Mouse (Mus musculus): ENCODE results near the gene Luzp1. TPM values are rescaled to one million over a fixed set of nuclear protein-coding genes. Genes with fewer than 3 reads are reported as not detected.

Gene Luzp1
- total and polyA plus RNA-seq, 2 experiments from 2014 or later: 15.2 to 58.0 TPM

GRCm38 (mm10) chr4:136463436-136463835 lies 6.1 kb upstream of the Luzp1 start:
- Histone ChIP-seq H3K9me3 (ENCODE audit: low read length) (no peaks in the 10 kb centered on the region), H3K4me3 (ENCODE audit: low read depth, low read length) (peak overlapping the region; percentile 73), H3K4me2 (ENCODE audit: low read depth, low read length, poor library complexity, severe bottlenecking) (peak overlapping the region; percentile 96), H3K36me3 (ENCODE audit: insufficient read depth, low read length) (no peaks in the 10 kb centered on the region), H3K27me3 (ENCODE audit: insufficient read depth, low read length) (peaks cover 5% of the 10 kb centered on the region; the same call in 1 of the 2 replicates), H3K4me1 (ENCODE audit: insufficient read depth, low read length) (no peaks in the 10 kb centered on the region), H3K9ac (replicated peaks; ENCODE audit: low read length, poor library complexity, severe bottlenecking) (0 out of 2 replicates have a peak overlapping the region, but pooled peaks have one; percentile 19), H3K27ac (ENCODE audit: low read depth, low read length) (no peak overlapping the region)
- WGBS: 10% methylated on average over 9 of the region's 9 CpGs
- TF ChIP-seq CTCF (IDR thresholded peaks at IDR 0.05): no peak
- DNase-seq (ENCODE audit: low spot score): no peak
- ATAC-seq (ENCODE audit: low FRiP score): no peak

- no peaks in the 10 kb centered on the region for H3K36me3 ChIP-seq (ENCODE audit: insufficient read depth, low read length)
- peak; percentile 33 for DNase-seq (ENCODE audit: low spot score)
- H3K4me3 ChIP-seq (ENCODE audit: low read depth, low read length): no peak overlapping the region
- H3K27ac ChIP-seq (ENCODE audit: low read depth, low read length): no peak overlapping the region
- WGBS: 68% methylated on average over 4 of the region's 4 CpGs
- no peak overlapping the region for H3K4me2 ChIP-seq (ENCODE audit: low read depth, low read length, poor library complexity, severe bottlenecking)
- no peak for TF ChIP-seq CTCF (IDR thresholded peaks at IDR 0.05)
- no peak overlapping the region for H3K9ac ChIP-seq (replicated peaks; ENCODE audit: low read length, poor library complexity, severe bottlenecking)
- H3K4me1 ChIP-seq (ENCODE audit: insufficient read depth, low read length): no peaks in the 10 kb centered on the region
- peaks cover 5% of the 10 kb centered on the region; the same call in 1 of the 2 replicates for H3K27me3 ChIP-seq (ENCODE audit: insufficient read depth, low read length)
- ATAC-seq (ENCODE audit: low FRiP score): no peak
- H3K9me3 ChIP-seq (ENCODE audit: low read length): no peaks in the 10 kb centered on the region
Measured at GRCm38 (mm10) chr4:136466226-136466625, 3.3 kb upstream of the Luzp1 start.

- ATAC-seq (ENCODE audit: low FRiP score): no peak
- no peak for DNase-seq (ENCODE audit: low spot score)
- TF ChIP-seq CTCF (IDR thresholded peaks at IDR 0.05): no peak
- Histone ChIP-seq H3K4me3 (ENCODE audit: low read depth, low read length) (peak overlapping the region; percentile 94; the same call in 1 of the 2 replicates), H3K27ac (ENCODE audit: low read depth, low read length) (peak overlapping the region; percentile 90; the same call in 1 of the 2 replicates), H3K9ac (replicated peaks; ENCODE audit: low read length, poor library complexity, severe bottlenecking) (no peak overlapping the region), H3K4me1 (ENCODE audit: insufficient read depth, low read length) (peaks cover 4% of the 10 kb centered on the region), H3K4me2 (ENCODE audit: low read depth, low read length, poor library complexity, severe bottlenecking) (peak overlapping the region; percentile 63; the same call in 1 of the 2 replicates), H3K27me3 (ENCODE audit: insufficient read depth, low read length) (0 out of 2 replicates have a peak, but pooled peaks cover 5% of the 10 kb centered on the region), H3K36me3 (ENCODE audit: insufficient read depth, low read length) (no peaks in the 10 kb centered on the region), H3K9me3 (ENCODE audit: low read length) (no peaks in the 10 kb centered on the region)
- 76% methylated on average over 14 of the region's 14 CpGs for WGBS
Measured at GRCm38 (mm10) chr4:136468553-136469327, 821 bp upstream of the Luzp1 start.

GRCm38 (mm10) chr4:136469941-136470346 lies 383 bp downstream of the Luzp1 start:
- ATAC-seq (ENCODE audit: low FRiP score): peak; percentile 83
- Histone ChIP-seq H3K27me3 (ENCODE audit: insufficient read depth, low read length) (no peaks in the 10 kb centered on the region), H3K4me3 (ENCODE audit: low read depth, low read length) (peak overlapping the region; percentile 94), H3K4me2 (ENCODE audit: low read depth, low read length, poor library complexity, severe bottlenecking) (peak overlapping the region; percentile 63), H3K4me1 (ENCODE audit: insufficient read depth, low read length) (peaks cover 4% of the 10 kb centered on the region), H3K9ac (replicated peaks; ENCODE audit: low read length, poor library complexity, severe bottlenecking) (peak overlapping the region; percentile 85), H3K27ac (ENCODE audit: low read depth, low read length) (peak overlapping the region; percentile 90), H3K36me3 (ENCODE audit: insufficient read depth, low read length) (no peaks in the 10 kb centered on the region), H3K9me3 (ENCODE audit: low read length) (no peaks in the 10 kb centered on the region)
- DNase-seq (ENCODE audit: low spot score): peak; percentile 83
- TF ChIP-seq CTCF (IDR thresholded peaks at IDR 0.05): no peak
- 0% methylated on average over 17 of the region's 55 CpGs for WGBS

- no peak for TF ChIP-seq CTCF (IDR thresholded peaks at IDR 0.05)
- peak overlapping the region; percentile 94 for H3K4me3 ChIP-seq (ENCODE audit: low read depth, low read length)
- peaks cover 4% of the 10 kb centered on the region for H3K4me1 ChIP-seq (ENCODE audit: insufficient read depth, low read length)
- DNase-seq (ENCODE audit: low spot score) (peak; percentile 50), ATAC-seq (ENCODE audit: low FRiP score) (peak; percentile 10; the same call in 1 of the 2 replicates)
- H3K27me3 ChIP-seq (ENCODE audit: insufficient read depth, low read length): no peaks in the 10 kb centered on the region
- H3K27ac ChIP-seq (ENCODE audit: low read depth, low read length): peak overlapping the region; percentile 90
- peak overlapping the region; percentile 63 for H3K4me2 ChIP-seq (ENCODE audit: low read depth, low read length, poor library complexity, severe bottlenecking)
- H3K36me3 ChIP-seq (ENCODE audit: insufficient read depth, low read length): no peaks in the 10 kb centered on the region
- no peaks in the 10 kb centered on the region for H3K9me3 ChIP-seq (ENCODE audit: low read length)
- WGBS: under 1% methylated on average over 50 of the region's 58 CpGs
- H3K9ac ChIP-seq (replicated peaks; ENCODE audit: low read length, poor library complexity, severe bottlenecking): peak overlapping the region; percentile 85
Measured at GRCm38 (mm10) chr4:136470347-136471071, 948 bp downstream of the Luzp1 start.

Measured in midbrain, postnatal 0 days (tissue).